Mouse (Mus musculus): ENCODE results near the gene Pltp.

Pltp gene

GRCm38 (mm10) chr2:164845782-164846181 is 11.7 kb downstream of the Pltp start:
- DNase-seq = no peak

GRCm38 (mm10) chr2:164835164-164835563 is 22.3 kb downstream of the Pltp start:
- DNase-seq = no peak

GRCm38 (mm10) chr2:164834531-164834930 is 23.0 kb downstream of the Pltp start:
- DNase-seq = peak; percentile 39

- peak; percentile 92 for DNase-seq
Observed at GRCm38 (mm10) chr2:164833314-164833959, 24.1 kb downstream of the Pltp start, which contains the start of gene Neurl2. Gene Neurl2 (minus strand): TSS chr2:164833456.

GRCm38 (mm10) chr2:164832748-164833301 is 24.7 kb downstream of the Pltp start, which contains the start of gene Ctsa:
Gene Ctsa (plus strand): TSS chr2:164832873.
- DNase-seq = peak; percentile 83

- no peak for DNase-seq
Observed at GRCm38 (mm10) chr2:164832032-164832747, 25.3 kb downstream of the Pltp start.

- DNase-seq = no peak
Observed at GRCm38 (mm10) chr2:164831029-164831428, 26.5 kb downstream of the Pltp start.

- DNase-seq = no peak
Observed at GRCm38 (mm10) chr2:164829090-164829489, 28.4 kb downstream of the Pltp start.

GRCm38 (mm10) chr2:164828437-164828836 is 29.1 kb downstream of the Pltp start, which contains the start of gene Spata25:
Gene Spata25 (minus strand): TSS chr2:164828537.
- no peak for DNase-seq

GRCm38 (mm10) chr2:164827146-164827850 is 30.2 kb downstream of the Pltp start:
- no peak for DNase-seq

GRCm38 (mm10) chr2:164825521-164825920 is 32.0 kb downstream of the Pltp start:
- DNase-seq = no peak

GRCm38 (mm10) chr2:164823969-164824368 is 33.5 kb downstream of the Pltp start:
- DNase-seq = no peak

- peak; percentile 48 for DNase-seq
Observed at GRCm38 (mm10) chr2:164823181-164823585, 34.3 kb downstream of the Pltp start.

- DNase-seq = peak; percentile 100
Observed at GRCm38 (mm10) chr2:164822636-164823165, 34.8 kb downstream of the Pltp start, which contains the start of gene Zswim1. Gene Zswim1 (plus strand): TSS chr2:164822686.

- DNase-seq = no peak
Observed at GRCm38 (mm10) chr2:164821060-164821459, 36.5 kb downstream of the Pltp start.

GRCm38 (mm10) chr2:164817703-164818102 is 39.8 kb downstream of the Pltp start:
- no peak for DNase-seq

GRCm38 (mm10) chr2:164817206-164817605 is 40.3 kb downstream of the Pltp start:
- no peak for DNase-seq

GRCm38 (mm10) chr2:164815821-164816220 is 41.7 kb downstream of the Pltp start:
- DNase-seq = no peak

GRCm38 (mm10) chr2:164815348-164815747 is 42.2 kb downstream of the Pltp start:
- no peak for DNase-seq

GRCm38 (mm10) chr2:164813557-164813956 is 44.0 kb downstream of the Pltp start:
- DNase-seq = no peak

GRCm38 (mm10) chr2:164806614-164807013 is 50.9 kb downstream of the Pltp start:
- no peak for DNase-seq

GRCm38 (mm10) chr2:164805332-164805718 is 52.2 kb downstream of the Pltp start:
- no peak for DNase-seq

All from right cerebral cortex, adult 18-20 months (tissue).